Mouse (Mus musculus) liver, postnatal 0 days (tissue): Measurements from ENCODE around the gene Rpl4.

Source experiments
- CTCF ChIP-seq: sonication (generic); IDR thresholded peaks from 2 replicates; pipeline ENCODE4 v1.5.1; 2016; ENCODE audit warnings: antibody characterized with exemption, low read depth
- EP300 ChIP-seq: IDR thresholded peaks from 2 replicates; pipeline ENCODE4 v1.6.1; 2016; ENCODE audit warnings: antibody characterized with exemption, low read depth, mild to moderate bottlenecking

- TF ChIP-seq CTCF (peak; percentile 69), EP300 (no peak)
These were observed 5.9 kb downstream of the Rpl4 start, which contains the start of gene Snapc5 for GRCm38 (mm10) chr9:64178974-64179646.
